Mouse (Mus musculus) heart, embryonic 15.5 days (tissue): Measurements from ENCODE around the gene Ak1. TPM values are rescaled to one million over a fixed set of nuclear protein-coding genes. Genes with fewer than 3 reads are reported as not detected.

Experiments used
- ATAC-seq: fragments of 200-750 bp; cut with Nextera tagmentation; replicated peaks from 2 replicates; pipeline ENCODE4 v1.8.0; 2017; ENCODE audit warnings: low read depth, moderate TSS enrichment; ENCODE audit not compliant: insufficient number of reproducible peaks, insufficient read depth, low FRiP score
- H3K27ac ChIP-seq: fragments of 300-500 bp; sonication (generic); 2 replicates; pipeline ENCODE4 v1.5.1; 2015; ENCODE audit warnings: mild to moderate bottlenecking, inconsistent platforms
- H3K27me3 ChIP-seq: fragments of 300-500 bp; sonication (generic); 2 replicates; pipeline ENCODE4 v1.6.1; 2015; ENCODE audit warnings: inconsistent platforms
- H3K36me3 ChIP-seq: fragments of 300-500 bp; sonication (generic); 2 replicates; pipeline ENCODE4 v1.6.1; 2015; ENCODE audit warnings: mild to moderate bottlenecking, inconsistent platforms
- H3K4me1 ChIP-seq: fragments of 300-500 bp; sonication (generic); replicated peaks from 2 replicates; pipeline ENCODE4 v1.6.1; 2015; ENCODE audit warnings: inconsistent platforms
- H3K4me2 ChIP-seq: fragments of 300-500 bp; sonication (generic); 2 replicates; pipeline ENCODE4 v1.6.1; 2015; ENCODE audit warnings: inconsistent platforms, mild to moderate bottlenecking, moderate library complexity
- H3K4me3 ChIP-seq: fragments of 300-500 bp; sonication (generic); 2 replicates; pipeline ENCODE4 v1.5.1; 2015; ENCODE audit warnings: mild to moderate bottlenecking, inconsistent platforms
- H3K9ac ChIP-seq: fragments of 300-500 bp; sonication (generic); 2 replicates; pipeline ENCODE4 v1.6.1; 2015; ENCODE audit warnings: mild to moderate bottlenecking, inconsistent platforms
- H3K9me3 ChIP-seq: fragments of 300-500 bp; sonication (generic); replicated peaks from 2 replicates; pipeline ENCODE4 v1.6.1; 2016; ENCODE audit warnings: inconsistent platforms
- WGBS: fragments of 180-500 bp; shearing (Covaris S2); methylation state at CpG from one replicate; pipeline ENCODE4 v1.1.7; 2015; ENCODE audit warnings: mixed read lengths; 5-methylcytosine and 5-hydroxymethylcytosine counted together
- polyA plus RNA-seq: library from polyadenylated mRNA; unstranded; fragments of >200 nt; fragmentation: Nextera tagmentation; extraction: Ambion mirVana; gene quantifications from 2 replicates; pipeline ENCODE4 v1.2.1, GENCODE M21; 2015

Gene Ak1
- polyA plus RNA-seq, 1 experiment from 2014 or later: 390 TPM

DNA sequence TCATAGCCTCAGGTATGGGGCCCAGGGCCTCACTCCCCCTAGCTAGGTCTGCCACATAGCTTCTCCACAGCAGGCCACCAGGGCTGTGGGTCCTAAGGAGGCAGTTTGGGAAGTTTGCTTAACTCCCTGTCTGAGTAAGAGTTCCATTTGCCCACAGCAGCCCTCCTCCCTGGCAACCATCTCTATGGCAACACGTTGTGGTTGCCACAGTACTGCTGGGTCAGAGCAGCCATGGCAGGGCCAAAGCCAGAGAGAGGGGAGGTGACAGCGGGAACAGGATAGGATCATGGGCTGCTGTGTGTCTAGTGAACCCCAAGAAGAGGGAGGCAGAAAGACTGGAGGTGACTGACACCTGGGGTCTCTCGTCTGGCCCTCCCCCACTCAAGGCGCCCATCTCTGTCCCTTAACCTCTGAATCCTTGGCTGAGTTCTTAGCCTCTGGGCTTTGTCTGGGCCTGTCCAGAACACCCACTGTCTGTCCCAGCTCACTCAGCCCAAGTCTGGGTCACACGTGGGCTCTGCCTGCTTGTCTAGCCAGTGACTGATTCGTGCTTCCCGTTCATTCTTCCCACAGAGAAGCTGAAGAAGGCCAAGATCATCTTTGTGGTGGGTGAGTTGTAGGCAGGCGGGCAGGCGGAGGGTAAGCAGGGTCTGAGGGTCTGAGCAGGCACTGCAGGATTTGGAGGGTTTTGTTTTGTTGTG lies 7.9 kb downstream of the Ak1 start:
- peak overlapping the region; percentile 68 for H3K4me2 ChIP-seq
- H3K36me3 ChIP-seq: peaks cover 14% of the 10 kb centered on the region
- H3K9ac ChIP-seq: 0 out of 2 replicates have a peak overlapping the region, but pooled peaks have one; percentile 61
- 50% methylated on average over 9 of the region's 9 CpGs for WGBS
- H3K4me1 ChIP-seq: peaks cover 64% of the 10 kb centered on the region
- no peaks in the 10 kb centered on the region for H3K9me3 ChIP-seq
- H3K27me3 ChIP-seq: no peaks in the 10 kb centered on the region
- H3K27ac ChIP-seq: peak overlapping the region; percentile 95
- ATAC-seq: no peak
- H3K4me3 ChIP-seq: peak overlapping the region; percentile 47

DNA sequence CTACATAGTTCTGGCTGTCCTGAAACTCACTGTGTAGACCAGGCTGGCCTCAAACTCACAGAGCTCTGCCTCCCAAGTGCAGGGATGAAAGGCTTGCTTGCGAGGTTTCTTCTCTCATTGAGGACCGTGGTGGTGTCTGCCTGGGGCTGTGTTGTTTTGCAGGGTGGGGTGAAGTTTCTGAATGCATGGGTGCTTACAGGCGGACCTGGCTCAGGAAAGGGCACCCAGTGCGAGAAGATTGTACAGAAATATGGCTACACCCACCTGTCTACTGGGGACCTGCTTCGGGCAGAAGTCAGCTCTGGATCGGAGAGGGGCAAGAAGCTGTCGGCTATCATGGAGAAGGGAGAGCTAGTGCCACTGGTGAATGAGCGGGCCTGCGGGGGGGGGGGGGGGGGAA lies 8.5 kb downstream of the Ak1 start:
- 76% methylated on average over 9 of the region's 9 CpGs for WGBS
- no peak for ATAC-seq
- Histone ChIP-seq H3K9ac (no peak overlapping the region), H3K27me3 (no peaks in the 10 kb centered on the region), H3K4me2 (no peak overlapping the region), H3K4me3 (no peak overlapping the region), H3K27ac (no peak overlapping the region), H3K36me3 (peaks cover 20% of the 10 kb centered on the region), H3K4me1 (peaks cover 61% of the 10 kb centered on the region), H3K9me3 (no peaks in the 10 kb centered on the region)

DNA sequence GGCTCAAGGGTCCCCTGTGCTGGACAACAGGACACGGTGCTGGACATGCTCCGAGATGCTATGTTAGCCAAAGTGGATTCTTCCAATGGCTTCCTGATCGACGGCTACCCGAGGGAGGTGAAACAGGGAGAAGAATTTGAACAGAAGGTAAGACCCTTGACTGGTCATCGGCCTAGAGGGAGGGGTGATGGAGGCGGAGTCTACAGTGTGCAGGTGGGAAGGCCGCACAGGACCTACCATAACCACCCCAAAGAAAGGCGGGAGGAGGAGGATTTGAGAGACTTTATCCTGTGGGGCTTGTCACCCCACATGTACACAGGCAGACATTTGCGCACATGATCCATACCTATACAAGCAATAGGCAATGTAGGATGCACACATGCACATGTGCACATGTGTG lies 9.5 kb downstream of the Ak1 start:
- Histone ChIP-seq H3K4me1 (peaks cover 55% of the 10 kb centered on the region), H3K4me3 (no peak overlapping the region), H3K36me3 (peaks cover 24% of the 10 kb centered on the region), H3K4me2 (no peak overlapping the region), H3K9me3 (no peaks in the 10 kb centered on the region), H3K27me3 (no peaks in the 10 kb centered on the region), H3K27ac (no peak overlapping the region), H3K9ac (no peak overlapping the region)
- ATAC-seq: no peak
- 88% methylated on average over 10 of the region's 10 CpGs for WGBS

DNA sequence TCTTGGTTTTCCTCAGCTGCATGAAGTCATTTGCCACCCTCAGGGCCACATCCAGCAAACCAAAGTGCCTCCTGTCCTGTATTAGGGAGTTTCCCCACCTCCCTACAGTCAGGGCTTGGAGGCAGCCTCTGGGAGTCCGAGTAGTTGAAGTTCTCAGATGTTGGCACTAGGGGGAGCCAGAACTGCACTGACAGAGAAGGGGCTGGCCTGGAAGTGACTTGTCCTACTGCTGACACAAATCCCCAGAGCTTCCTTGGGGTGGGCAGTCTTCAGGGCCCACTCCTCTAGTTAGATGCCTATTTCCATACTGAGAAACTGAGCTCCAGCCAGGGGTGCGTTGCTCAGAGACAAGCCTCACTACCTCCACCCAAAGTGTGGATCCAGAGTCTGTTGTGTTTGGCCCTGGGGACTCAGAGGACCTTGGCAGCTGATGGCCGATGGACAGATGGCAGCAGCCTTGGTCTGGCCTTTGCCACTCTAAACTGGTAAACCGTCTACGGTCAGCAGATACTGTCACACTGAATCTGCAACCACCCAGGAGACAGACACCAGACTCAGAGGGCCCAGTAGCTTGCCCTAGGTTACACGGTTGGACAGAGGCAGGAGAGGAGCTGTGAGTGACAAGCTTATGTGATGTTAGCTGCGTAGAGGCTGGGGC lies 10.3 kb downstream of the Ak1 start:
- Histone ChIP-seq H3K27me3 (no peaks in the 10 kb centered on the region), H3K9me3 (no peaks in the 10 kb centered on the region), H3K27ac (0 out of 2 replicates have a peak overlapping the region, but pooled peaks have one; percentile 13), H3K4me3 (no peak overlapping the region), H3K4me1 (peaks cover 51% of the 10 kb centered on the region), H3K9ac (no peak overlapping the region), H3K36me3 (peaks cover 24% of the 10 kb centered on the region), H3K4me2 (no peak overlapping the region)
- WGBS: 38% methylated on average over 7 of the region's 7 CpGs
- ATAC-seq: no peak

DNA sequence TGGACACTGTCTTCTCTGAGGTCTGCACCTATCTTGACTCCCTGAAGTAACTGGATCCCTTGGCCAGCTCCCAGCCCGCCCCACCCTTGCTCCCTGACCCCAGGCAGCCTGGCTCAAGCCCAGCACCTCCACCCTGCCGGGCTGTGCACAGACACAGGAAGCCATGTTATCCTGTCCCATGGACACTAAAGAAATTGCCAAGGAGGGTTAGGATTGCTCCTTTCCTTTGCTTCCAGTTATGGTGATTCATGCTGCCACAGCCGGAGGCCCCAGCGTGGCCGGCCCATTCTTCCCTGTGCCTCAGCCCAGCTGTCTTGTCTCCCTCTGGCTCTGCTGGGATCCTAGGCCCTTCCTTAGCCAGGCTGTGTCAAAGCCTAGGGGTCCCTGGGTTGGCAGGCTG lies 12.1 kb downstream of the Ak1 start:
- 65% methylated on average over 5 of the region's 5 CpGs for WGBS
- ATAC-seq: no peak
- no peak overlapping the region for H3K4me2 ChIP-seq
- no peak overlapping the region for H3K9ac ChIP-seq
- H3K27ac ChIP-seq: peak overlapping the region; percentile 60
- no peaks in the 10 kb centered on the region for H3K9me3 ChIP-seq
- H3K4me1 ChIP-seq: peaks cover 43% of the 10 kb centered on the region
- H3K4me3 ChIP-seq: no peak overlapping the region
- no peaks in the 10 kb centered on the region for H3K27me3 ChIP-seq
- peaks cover 24% of the 10 kb centered on the region for H3K36me3 ChIP-seq

DNA sequence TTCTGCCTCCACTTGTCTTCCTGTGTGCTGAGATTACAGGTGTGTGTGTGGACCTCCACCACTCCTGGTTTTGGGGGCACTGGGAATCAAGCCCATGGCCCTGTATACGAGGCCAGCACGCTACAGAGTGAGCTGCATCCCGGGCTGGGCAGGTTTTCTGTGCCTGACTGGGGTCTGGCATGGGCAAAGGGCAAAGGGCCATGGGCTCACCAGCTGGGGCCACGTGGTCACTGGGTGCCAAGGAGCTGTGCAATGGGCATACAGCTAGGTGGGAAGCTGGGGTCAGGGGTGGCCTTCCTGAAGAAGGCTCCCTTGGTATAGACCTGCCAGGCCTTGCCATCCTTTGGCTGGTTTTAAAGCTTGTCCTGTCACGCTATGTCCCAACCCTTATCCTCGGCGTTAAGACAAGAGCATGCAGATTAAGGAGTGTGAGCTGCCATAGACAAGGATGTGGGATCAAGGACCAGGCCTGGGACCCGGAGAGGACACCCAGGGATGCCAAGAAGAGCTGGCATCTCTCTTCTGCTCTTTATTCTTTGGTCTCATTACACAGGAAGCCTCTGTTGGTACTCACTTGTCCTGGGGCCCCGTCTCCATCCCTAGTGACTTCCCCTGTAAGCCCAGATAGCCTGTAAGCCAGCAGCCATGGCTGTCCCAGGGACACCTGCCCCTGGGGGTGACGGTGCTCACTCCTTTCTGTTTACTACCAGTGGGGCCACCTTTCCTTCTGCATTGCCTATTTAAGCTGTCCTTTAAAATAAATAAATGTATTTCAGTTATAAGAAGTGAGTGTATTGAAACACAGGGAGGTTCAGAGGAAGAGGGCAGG lies 12.9 kb downstream of the Ak1 start:
- no peak overlapping the region for H3K4me3 ChIP-seq
- peaks cover 24% of the 10 kb centered on the region for H3K36me3 ChIP-seq
- ATAC-seq: no peak
- no peaks in the 10 kb centered on the region for H3K27me3 ChIP-seq
- WGBS: 80% methylated on average over 10 of the region's 10 CpGs
- H3K9me3 ChIP-seq: no peaks in the 10 kb centered on the region
- H3K4me2 ChIP-seq: no peak overlapping the region
- H3K9ac ChIP-seq: no peak overlapping the region
- H3K4me1 ChIP-seq: peaks cover 35% of the 10 kb centered on the region
- peak overlapping the region; percentile 60 for H3K27ac ChIP-seq

DNA sequence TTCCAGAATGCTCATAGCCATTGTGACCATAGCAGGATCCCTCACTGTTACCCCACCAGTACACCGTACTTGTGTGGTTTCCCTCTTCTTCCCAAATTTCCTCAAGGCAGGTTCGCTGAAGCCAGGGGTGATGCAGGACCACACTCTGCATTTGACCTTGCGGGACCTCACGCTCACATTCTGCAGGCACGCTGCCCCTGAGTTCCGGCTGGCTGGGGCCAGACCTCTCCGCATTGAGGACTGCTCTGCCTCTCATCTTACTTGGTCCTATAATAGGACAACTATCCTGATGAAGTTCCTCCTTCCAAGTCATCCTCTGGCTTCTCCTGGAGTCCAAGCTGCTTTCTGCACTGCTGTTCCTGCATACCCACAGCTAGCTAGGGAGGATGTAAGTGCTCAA lies 15.1 kb downstream of the Ak1 start:
- no peaks in the 10 kb centered on the region for H3K9me3 ChIP-seq
- no peak overlapping the region for H3K4me3 ChIP-seq
- H3K36me3 ChIP-seq: peaks cover 24% of the 10 kb centered on the region
- 71% methylated on average over 7 of the region's 7 CpGs for WGBS
- H3K27me3 ChIP-seq: no peaks in the 10 kb centered on the region
- no peak overlapping the region for H3K4me2 ChIP-seq
- H3K4me1 ChIP-seq: peaks cover 37% of the 10 kb centered on the region
- peak overlapping the region; percentile 74 for H3K27ac ChIP-seq
- no peak for ATAC-seq
- H3K9ac ChIP-seq: no peak overlapping the region

DNA sequence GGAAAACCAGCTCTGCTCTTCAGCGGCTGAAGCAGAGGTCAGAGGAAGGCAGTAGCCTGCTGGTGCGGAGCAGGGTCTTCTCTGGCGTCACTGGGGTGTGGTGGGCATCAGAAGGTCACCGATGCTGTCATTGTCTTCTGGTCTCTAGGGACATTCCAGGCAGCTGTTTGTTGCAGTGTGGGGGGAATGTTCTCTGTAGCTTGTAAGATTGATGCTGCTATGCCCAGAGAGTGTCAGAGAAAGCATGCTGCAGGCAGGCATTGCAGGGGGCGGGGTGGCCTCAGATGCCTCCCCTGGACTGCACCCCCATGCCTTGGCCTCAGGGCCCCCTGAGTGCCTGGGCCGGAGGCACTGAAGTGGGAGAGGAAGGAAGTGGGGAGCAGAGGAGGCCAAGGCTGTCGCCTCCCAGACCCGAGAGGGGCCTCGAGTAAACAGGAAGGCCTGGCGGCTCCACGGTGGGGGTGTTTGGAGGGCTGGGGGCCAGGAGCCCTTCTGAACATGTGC lies 16.3 kb downstream of the Ak1 start:
- ATAC-seq: peak; percentile 81
- peaks cover 42% of the 10 kb centered on the region for H3K4me1 ChIP-seq
- no peaks in the 10 kb centered on the region for H3K9me3 ChIP-seq
- peak overlapping the region; percentile 74 for H3K27ac ChIP-seq
- no peak overlapping the region; the same call in 1 of the 2 replicates for H3K4me2 ChIP-seq
- no peaks in the 10 kb centered on the region for H3K27me3 ChIP-seq
- no peak overlapping the region for H3K4me3 ChIP-seq
- H3K9ac ChIP-seq: peak overlapping the region; percentile 39; the same call in 1 of the 2 replicates
- H3K36me3 ChIP-seq: peaks cover 24% of the 10 kb centered on the region
- WGBS: 15% methylated on average over 11 of the region's 11 CpGs

DNA sequence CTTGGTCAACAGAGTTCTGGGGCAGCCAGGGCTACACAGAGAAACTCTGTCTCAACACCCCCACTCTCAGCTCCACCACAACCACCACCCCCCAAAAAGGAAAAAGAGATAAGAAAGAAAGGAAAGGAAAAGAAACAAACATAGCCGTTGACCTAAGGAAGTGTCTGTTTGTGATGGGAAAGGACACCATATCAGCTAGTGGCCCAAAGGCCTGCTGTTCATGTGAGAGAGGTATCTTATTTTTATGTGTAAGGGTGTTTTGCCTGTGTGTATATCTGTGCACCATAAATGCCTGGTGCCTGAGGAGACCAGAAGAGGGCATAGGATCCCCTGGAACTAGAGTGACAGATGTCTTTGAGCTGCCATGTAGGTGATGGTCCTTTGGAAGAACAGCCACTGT lies 18.1 kb downstream of the Ak1 start:
- H3K27me3 ChIP-seq: no peaks in the 10 kb centered on the region
- 30% methylated on average over 1 of the region's 1 CpGs for WGBS
- H3K4me1 ChIP-seq: peaks cover 51% of the 10 kb centered on the region
- ATAC-seq: no peak
- H3K9ac ChIP-seq: no peak overlapping the region
- H3K4me2 ChIP-seq: no peak overlapping the region
- H3K4me3 ChIP-seq: no peak overlapping the region
- 0 out of 2 replicates have a peak overlapping the region, but pooled peaks have one; percentile 9 for H3K27ac ChIP-seq
- H3K9me3 ChIP-seq: no peaks in the 10 kb centered on the region
- H3K36me3 ChIP-seq: peaks cover 8% of the 10 kb centered on the region; the same call in 1 of the 2 replicates

DNA sequence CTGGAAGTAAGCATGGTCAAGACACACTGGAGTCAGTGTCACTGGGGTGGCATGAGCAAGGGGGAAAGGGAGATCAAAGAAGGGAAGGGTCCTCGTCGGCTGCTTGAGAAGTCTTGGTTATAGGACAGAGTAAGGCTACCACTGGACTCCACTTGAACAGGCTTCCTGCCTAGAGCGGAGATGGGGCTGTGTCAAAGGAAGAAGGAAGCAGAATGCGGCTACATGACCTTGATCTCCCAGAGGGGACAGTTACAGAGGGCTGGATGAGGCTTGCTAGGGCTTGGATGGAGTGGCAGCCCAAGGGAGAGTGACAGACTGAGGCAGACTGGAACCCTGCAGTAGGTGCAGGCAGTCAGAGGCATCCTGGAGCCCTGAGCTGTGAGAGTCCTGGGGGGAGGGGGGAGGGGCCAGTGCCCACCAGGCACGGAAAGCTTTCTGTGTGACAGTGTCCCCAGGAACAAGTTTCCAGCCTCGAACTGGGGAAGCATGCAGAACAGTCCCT lies 19.0 kb downstream of the Ak1 start:
- H3K27me3 ChIP-seq: no peaks in the 10 kb centered on the region
- H3K4me2 ChIP-seq: no peak overlapping the region
- no peak overlapping the region for H3K4me3 ChIP-seq
- H3K36me3 ChIP-seq: no peaks in the 10 kb centered on the region
- 45% methylated on average over 6 of the region's 6 CpGs for WGBS
- H3K4me1 ChIP-seq: peaks cover 59% of the 10 kb centered on the region
- H3K27ac ChIP-seq: peak overlapping the region; percentile 18; the same call in 1 of the 2 replicates
- ATAC-seq: no peak
- no peaks in the 10 kb centered on the region for H3K9me3 ChIP-seq
- H3K9ac ChIP-seq: no peak overlapping the region

DNA sequence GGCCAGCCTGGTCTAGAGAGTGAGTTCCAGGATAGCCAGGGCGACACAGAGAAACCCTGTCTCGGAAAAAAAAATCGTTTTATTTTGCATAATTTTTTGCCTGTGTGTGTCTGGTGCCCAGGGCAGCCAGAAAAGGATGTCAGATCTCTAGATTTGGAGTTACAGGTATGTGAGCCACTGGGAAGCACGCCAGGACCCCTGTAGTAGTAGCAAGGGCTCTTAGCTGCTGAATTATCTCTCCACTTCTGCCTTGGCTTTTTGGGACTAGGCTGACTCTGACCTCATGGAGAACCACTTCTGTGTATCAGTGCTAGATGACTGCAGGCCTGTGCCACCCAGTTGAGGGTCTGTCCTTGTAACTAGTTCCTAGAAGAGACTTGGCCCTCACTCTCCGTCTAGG lies 20.3 kb downstream of the Ak1 start:
- Histone ChIP-seq H3K9me3 (no peaks in the 10 kb centered on the region), H3K4me2 (no peak overlapping the region), H3K4me1 (peaks cover 66% of the 10 kb centered on the region), H3K4me3 (no peak overlapping the region), H3K36me3 (no peaks in the 10 kb centered on the region), H3K27ac (peak overlapping the region; percentile 72), H3K9ac (no peak overlapping the region), H3K27me3 (no peaks in the 10 kb centered on the region)
- no peak for ATAC-seq
- 69% methylated on average over 5 of the region's 5 CpGs for WGBS
